Mouse (Mus musculus) left cerebral cortex, postnatal 4 days (tissue): Measurements from ENCODE around the gene Spef1. TPM values are rescaled to one million over a fixed set of nuclear protein-coding genes. Genes with fewer than 3 reads are reported as not detected.

Experiments used
- DNase-seq: peaks from one replicate; pipeline ENCODE4 v3.0.0-alpha.2; 2022
- intact Hi-C: fragments of 180-260 bp; cut with DNase I; formaldehyde crosslinking; loops from one replicate; pipeline ENCODE4 v1.15.1; 2025
- total RNA-seq, 2 experiments: library from RNA; stranded (reverse); gene quantifications; 2 replicates each; pipeline ENCODE4 v1.2.3; 2021

Gene Spef1
- total RNA-seq, 2 experiments from 2014 or later, result 25.2 to 31.6 TPM

DNA sequence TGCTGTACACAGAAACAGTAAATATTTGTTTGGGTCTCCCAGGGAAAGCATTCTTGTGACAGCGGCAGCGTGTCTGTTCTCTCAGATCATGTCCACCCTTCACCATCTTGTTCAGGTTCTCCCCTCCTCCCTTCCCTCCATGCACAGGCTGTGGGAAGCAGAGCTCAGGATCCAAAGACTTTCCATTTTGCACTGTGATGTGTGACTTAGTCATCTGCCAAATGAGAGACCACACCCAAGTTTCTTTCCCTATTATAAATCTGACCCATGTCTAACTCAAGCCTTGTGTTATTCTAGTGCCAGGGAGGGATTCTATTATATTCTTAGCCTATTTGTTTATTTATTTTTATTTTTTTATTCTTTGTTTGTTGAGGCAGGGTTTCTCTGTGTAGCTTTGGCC lies 21.3 kb upstream of the Spef1 start:
- intact Hi-C loops, result no loop called here
- DNase-seq, result no peak

DNA sequence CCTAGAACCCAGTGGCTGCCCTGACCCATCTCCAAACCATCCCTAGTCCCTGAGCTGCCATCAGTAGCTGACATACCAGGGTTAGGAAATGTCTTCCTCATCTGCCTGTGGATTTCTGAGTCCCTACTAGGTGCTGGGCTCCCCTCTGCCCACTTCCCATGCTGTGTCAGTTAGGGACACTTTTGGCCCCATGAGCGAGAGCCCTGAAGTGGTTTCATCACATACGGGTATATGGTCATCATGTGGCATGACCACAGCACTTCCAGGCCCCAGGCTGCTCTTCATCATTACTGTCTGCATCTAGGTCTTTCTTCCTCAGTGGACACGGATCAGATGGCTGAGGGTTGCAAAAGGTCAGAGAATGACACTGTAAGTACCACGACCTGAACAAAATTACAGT lies 19.7 kb upstream of the Spef1 start, which contains the start of gene Ap5s1:
Ap5s1 (plus strand) TSS at position 301 of the 400 bp plus-strand sequence.
- intact Hi-C loops, result no loop called here

GRCm38 (mm10) chr2:131205521-131206182 lies 18.6 kb upstream of the Spef1 start:
- intact Hi-C loops, result no loop called here
- DNase-seq, result no peak

More for the DNA sequence above, 19.7 kb upstream of the Spef1 start, which contains the start of gene Ap5s1:
- no peak for DNase-seq

DNA sequence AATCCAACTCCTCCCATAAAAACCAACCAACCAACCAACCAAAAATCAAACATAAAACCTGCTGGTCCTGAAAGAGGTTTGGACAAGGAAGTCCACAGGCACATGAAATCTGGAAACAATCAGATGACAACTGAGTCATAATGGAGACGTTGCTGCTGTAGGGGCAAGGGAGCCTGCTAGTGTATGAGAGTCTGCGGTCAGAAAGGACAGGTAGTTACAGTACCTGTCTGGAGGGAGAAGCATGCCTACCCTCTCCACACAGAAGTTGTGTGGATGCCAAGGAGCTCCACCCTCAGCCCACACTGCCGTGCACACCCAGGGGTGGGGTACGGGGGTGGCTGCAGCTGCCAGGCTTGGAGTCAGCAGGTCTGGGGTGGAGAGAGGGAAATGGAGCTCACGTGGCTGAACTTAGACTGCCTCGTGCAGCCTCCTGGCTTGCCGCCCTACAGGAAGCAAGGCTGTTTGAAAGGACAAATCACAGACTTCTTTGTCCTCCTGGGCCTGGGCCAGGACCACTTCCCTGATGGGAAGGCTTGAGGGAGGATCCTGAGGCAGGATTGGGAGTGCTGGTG lies 17.4 kb upstream of the Spef1 start:
- intact Hi-C loops, result no loop called here

GRCm38 (mm10) chr2:131203816-131204409 lies 16.8 kb upstream of the Spef1 start:
- intact Hi-C loops, result no loop called here

More for the DNA sequence above, 17.4 kb upstream of the Spef1 start:
- DNase-seq, result peak; percentile 74

DNA sequence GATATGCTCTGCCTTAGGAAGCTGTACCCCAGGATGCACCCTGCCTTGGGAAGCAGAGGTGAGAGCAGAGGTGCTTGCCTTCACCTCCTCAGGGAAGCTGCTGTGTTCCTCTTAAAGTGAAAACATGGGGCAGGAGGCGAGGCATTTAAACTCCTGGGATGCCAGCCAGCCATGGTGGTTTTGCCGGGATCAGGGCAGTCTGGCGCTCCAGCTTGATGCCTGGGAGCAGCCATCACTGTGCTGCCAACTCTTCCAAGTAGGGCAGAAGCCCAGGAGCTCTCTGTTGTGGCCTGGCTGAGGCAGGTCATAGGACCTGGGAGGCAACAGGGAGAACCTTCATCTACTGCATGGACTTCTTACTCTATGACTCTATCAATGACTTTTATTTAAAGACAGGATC lies 14.2 kb upstream of the Spef1 start:
- intact Hi-C loops, result no loop called here
- DNase-seq, result no peak

More at GRCm38 (mm10) chr2:131203816-131204409, 16.8 kb upstream of the Spef1 start:
- DNase-seq, result no peak

- intact Hi-C loops, result no loop called here
- DNase-seq, result no peak
Observed at GRCm38 (mm10) chr2:131200710-131201109, 13.6 kb upstream of the Spef1 start.

GRCm38 (mm10) chr2:131196606-131197316 lies 9.7 kb upstream of the Spef1 start:
- intact Hi-C loops, result no loop called here
- DNase-seq, result no peak

DNA sequence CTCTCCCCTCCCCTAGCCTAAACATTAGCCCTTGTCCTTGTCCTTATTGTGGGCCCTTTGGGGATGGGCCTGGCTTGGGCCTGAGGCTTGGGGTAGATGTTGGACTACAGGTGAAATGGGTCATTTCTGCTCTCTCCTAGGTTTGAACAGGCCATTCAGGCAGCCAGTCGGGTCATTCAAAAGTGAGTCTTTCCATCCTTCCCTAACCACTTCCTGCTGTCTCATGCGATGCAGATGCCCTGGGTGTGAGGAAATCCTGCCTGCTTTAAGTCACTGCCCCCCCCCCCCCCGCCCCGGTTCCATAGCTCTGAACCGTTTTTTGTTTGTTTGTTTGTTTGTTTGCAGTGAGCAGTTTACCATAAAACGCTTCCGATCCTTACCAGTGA lies 3.9 kb upstream of the Spef1 start:
- intact Hi-C loops, result no loop called here
- DNase-seq, result no peak

DNA sequence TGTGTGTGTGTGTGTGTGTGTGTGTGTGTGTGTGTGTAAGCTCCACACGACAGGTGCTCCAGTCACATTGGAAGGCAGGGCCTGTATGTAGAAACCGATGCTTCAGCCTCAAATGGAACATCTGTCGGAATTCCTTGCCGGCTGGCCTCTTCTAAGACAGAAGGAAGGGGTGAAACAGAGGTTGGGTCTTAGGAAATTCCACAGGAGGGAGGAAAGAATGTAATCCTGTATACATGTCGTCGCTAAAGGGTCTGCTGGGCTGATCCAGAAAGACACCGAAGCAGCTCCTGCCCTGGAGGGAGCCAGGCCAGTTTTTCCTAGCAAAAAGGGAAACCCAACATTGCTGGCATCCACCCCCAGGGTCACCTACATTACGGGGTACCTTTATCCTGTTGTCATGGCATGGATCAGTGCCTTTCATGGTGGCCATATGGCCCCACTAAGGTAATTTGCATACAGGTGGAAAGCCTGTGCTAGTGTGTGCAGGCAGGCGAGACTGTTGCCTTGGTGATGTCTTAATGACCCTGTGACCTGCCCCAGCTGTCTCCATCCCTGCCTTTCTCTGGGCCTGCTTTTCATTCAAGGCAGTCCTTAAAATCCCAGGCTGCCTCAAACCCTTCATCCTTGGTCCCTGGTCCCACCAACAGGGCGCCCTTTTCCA lies 3.4 kb upstream of the Spef1 start:
- intact Hi-C loops, result no loop called here
- peak; percentile 30 for DNase-seq

DNA sequence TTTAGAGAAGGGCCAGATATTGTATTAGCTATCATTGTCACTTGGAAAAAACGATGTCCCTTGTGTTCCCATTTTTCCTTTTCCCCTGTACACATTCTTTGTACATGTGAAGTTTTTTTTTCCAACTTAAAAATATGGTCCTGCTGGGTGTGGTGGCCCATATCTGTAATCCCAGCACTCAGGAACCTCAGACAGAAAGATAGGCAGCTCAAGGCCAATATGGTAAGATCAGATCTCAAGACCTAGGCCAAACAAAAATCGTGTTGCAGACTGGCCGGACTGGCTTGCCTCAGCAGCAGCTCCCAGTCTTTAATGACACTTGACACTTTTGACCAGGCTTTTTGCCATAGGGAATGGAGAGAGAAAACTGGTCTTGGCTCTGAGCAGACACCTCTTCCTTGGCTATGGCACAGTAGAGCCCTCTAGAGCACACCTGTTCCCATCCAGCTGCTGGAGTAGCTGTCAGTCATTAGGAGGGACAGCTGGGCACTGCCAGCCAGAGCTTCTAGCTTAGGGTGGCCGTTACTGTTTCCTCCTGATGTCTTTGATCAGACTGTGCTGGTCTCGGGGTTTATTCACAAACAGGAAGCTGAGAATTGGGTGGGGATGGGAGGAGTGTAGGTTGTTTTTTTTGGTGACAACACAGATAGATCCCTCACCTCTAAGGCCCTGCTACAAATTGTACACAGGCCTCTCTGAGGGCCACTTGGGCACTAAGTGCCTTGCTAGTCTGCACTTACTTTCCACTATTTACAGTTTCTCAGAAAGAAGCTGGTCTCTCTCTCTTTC lies 2.6 kb upstream of the Spef1 start:
- intact Hi-C loops, result no loop called here
- no peak for DNase-seq

DNA sequence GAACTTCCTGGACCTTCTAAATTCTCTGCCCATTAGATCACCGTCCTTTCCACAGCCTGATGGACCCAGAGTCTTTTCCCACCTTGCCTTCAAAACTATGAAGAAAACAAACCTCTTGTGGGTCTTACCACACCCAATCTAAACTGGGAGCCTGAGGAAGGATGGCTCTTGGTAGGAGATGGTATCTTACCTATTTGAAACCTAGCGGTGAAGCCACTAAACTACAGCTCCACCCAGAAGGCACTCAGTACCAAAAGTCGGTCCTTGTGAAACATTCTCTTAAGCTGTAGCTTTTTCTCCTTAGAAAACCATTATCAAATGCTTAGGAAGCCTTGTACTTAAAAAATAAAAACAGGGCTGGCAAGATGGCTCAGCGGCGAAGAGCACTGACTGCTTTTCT lies 1.2 kb upstream of the Spef1 start:
- no peak for DNase-seq
- intact Hi-C loops, result no loop called here

DNA sequence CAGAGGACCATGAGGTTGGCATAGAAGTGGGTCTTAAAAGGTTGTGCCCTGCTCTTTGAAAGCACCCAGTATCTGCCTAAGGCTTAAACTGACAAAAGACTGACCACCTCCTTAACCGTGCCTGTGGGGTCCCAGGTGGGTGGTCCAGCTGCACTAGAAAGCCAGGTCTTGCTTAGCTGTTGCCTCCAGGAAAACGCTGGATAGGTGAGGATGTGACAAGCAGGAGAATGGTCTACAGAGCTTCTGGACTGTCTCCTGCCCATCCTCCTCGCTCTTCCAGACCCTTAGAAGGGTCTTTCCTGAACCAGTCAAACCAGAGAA lies 480 bp upstream of the Spef1 start:
- intact Hi-C loops, result no loop called here

DNA sequence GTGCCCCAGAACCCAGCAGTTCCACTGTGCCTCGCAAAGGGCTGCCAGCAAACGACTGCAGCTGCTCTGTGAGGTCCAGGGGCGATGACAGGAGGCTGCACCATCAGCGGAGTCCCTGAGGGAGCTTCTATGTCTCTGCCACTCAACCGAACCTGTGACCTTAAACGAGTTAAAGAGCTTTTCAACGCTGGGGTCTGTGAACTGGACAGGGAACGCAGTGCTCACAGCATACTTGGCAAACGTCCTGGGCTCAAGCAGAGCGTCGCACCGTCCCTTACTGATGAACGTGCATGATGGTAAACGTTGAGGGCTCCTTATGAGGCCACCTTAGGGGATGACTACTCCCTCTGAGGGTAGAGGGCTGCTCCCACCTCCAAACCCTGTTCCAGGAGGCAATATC lies 739 bp downstream of the Spef1 start:
- intact Hi-C loops, result no loop called here
- peak; percentile 24 for DNase-seq

More for the DNA sequence above, 480 bp upstream of the Spef1 start:
- DNase-seq, result no peak

DNA sequence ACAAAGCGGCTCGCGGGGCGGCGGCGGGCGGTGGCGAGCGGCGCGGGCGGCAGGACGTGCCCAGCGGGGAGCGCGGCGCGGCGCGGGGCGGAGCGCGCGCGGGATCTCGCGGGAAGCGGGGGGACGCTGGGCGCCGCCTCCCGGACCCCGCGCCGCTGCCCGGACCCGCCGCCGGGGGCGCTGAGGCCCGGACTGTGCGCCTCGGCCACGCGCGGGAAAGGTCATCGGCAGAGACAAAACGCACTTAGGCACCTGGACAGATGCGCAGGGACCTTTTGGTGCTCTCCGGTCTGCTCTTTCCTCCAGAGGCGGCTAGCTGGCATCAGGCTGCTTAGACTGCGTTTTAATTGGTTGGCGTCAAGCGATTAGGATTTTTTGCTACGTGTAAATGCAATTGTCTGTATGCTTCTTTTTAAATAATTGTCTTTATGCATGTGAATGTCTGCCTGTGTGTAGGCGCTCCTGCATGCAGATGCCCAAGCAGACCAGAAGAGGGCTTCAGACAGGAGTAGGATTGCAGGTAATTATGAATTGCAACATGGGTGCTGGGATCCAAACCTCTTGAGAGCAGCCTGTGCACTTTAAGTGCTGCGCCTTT lies 7.0 kb downstream of the Spef1 start, which contains the start of gene Cenpb:
Cenpb (minus strand) TSS at position 78 of the 598 bp plus-strand sequence.
- intact Hi-C loops, result no loop called here
- peak; percentile 88 for DNase-seq

GRCm38 (mm10) chr2:131179246-131179886 lies 7.7 kb downstream of the Spef1 start:
- DNase-seq, result peak; percentile 71
- intact Hi-C loops, result no loop called here

GRCm38 (mm10) chr2:131178828-131179245 lies 8.2 kb downstream of the Spef1 start:
- intact Hi-C loops, result no loop called here

DNA sequence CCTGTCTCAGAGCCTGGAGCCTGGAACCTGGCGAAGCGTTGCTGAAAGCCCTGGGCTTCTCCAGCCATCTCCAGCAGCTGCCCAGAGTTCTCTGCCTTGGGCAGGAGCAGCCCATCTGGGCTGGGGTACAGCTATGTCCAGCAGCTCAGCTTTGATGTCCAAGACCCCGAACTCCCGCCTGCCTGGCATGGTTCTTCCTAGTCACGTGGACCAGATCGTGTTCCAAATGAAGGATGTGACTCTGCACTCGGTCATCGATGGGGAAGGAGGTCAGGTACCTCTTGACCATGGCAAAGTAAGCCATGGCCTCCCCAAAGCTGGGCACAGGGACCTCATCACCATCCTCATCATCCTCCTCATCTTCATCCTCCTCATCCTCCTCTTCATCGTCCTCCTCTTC lies 9.2 kb downstream of the Spef1 start:
- no peak for DNase-seq
- intact Hi-C loops, result no loop called here

More at GRCm38 (mm10) chr2:131178828-131179245, 8.2 kb downstream of the Spef1 start:
- DNase-seq, result peak; percentile 35

DNA sequence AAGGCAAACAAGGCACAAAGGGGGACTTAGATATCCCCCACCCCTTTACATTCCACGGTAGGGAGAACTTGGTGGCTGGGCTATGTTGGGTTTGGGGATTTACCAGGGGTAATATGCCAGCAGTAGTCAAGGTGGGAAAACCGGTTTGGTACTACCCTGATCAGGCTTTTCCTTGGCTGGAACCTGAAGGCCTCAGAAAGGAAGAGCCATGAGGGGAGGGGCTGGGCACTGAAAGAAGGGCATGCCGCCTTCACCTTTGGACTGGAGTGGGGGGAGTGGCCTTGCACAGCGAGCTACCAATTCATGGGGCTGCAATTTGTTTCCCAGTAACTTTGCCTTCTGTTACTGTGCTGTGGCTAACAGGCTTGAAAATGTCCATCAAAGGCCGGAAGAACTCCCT lies 10.6 kb downstream of the Spef1 start:
- intact Hi-C loops, result no loop called here
- DNase-seq, result no peak
